Mouse (Mus musculus) gastrocnemius, postnatal 4 days (tissue): ENCODE results near the gene Rep15. TPM values are rescaled to one million over a fixed set of nuclear protein-coding genes. Genes with fewer than 3 reads are reported as not detected.

Experiments used
- DNase-seq, 2 experiments: peaks; one replicate each; pipeline ENCODE4 v3.0.0; 2021 to 2022; ENCODE audit warnings: low spot score in 2 of 2, mixed read lengths in 2 of 2
- total RNA-seq, 2 experiments: library from RNA; stranded (reverse); gene quantifications; 2 replicates each; pipeline ENCODE4 v1.2.3; 2021

The Rep15 gene
- total RNA-seq, 2 experiments from 2014 or later = 1.7 to 1.8 TPM

GRCm38 (mm10) chr6:147029591-147029990, 2.8 kb upstream of the Rep15 start:
- DNase-seq = no peak

DNA sequence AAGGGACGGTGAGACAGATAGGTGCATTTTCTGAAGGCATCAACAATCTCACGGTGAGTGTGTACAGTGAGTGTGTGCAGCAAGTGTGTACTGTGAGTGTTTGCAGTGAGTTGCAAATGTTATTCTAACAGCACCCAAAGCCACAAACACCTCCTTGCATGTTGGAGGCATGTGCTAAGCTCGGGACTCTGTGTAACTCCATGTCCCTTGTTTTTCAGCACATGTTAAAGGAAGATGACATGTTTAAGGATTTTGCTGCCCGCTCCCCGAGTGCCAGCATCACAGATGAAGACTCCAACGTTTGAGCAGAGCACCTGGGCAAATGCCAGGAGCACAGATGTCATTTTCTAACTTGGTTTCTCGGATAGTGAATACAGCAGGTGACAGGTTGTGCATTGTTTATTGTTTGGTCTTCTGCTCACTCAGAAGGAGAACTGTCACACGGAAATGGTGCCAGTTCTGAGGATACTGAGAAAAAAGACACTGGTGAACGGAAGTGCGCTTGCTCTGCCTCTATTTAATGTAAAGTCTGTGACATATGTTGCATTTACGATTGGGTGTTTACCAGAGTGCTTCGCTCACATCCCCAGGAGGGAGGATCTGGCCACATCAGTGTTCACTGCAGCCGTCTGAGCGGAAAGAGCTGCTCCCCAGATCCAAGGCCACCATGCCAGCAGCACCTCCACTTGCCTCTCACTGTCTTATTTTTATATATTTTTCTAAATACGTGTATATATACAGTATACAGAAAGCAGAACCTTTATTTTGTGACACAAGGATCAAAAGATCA, 2.1 kb upstream of the Rep15 start:
- no peak for DNase-seq

DNA sequence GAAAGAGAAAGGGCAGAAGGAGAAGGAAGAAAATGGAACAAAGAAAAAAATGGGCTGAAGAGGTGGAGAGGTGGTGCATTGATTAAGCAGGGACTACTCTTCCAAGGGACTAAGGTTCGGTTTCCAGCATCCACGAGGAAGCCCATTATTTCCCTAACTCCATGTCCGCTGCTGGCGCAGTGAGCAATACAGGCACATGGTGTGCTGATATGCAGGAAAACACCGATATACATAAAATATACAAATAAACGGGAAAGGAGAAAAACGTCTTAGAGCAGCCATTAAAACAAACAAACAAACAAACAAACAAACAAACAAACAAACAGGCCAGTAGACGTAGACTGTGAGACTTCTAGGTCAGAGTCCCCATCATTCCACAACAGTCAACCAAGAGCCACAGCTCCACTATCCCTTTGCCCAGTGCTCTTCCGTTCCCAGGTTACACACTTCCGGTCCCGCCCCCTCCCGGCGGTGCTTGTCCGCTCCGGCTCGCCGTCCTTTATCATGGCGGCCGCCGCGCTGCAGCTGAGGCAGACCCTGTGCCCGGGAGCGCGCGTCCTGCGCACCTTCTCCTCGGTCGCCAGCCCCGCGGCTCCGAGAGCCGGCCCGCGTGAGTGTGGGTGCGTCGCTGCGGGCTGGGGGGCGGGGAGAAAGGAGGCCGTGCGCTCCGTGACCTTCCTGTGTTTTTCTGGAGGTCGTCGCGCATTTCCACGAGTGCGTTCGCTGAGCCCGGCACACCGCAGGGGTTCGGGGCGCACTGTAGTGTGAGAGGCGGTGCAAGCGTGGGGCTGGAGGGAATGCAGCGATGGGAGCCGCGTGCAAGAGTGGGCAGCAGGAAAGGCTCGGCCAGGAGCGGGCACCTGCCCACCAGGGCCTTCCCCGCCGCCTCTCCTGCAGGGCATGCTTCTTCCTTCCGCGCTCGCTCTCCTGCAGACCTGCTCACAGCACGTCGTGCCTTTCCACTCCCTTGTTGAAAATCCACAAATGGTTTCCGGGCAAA, 10.2 kb downstream of the Rep15 start, which contains the start of gene Mrps35:
Gene Mrps35 (plus strand): TSS at position 474 of the 1,000 bp plus-strand sequence.
- peak; percentile 84 to 92 for DNase-seq

DNA sequence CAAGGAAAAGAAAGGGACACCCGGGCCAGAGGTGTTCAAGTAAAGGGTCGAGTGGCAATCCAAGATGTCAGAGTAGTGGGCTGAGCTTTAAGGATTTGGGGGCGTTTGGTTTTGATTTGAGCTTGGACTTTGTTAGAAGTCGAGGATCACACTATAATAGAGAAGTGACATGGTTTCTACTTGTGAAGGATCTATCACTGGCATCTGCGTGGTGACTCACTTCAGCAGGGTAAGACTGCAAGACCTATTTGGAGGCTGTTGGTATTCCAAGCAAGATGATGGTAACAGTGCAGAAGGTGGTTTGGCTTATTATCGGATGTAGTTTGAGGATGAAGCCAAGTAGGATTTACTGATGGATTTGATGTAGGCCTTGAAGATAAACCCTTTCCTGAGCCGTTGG, 11.2 kb downstream of the Rep15 start:
- DNase-seq = no peak

DNA sequence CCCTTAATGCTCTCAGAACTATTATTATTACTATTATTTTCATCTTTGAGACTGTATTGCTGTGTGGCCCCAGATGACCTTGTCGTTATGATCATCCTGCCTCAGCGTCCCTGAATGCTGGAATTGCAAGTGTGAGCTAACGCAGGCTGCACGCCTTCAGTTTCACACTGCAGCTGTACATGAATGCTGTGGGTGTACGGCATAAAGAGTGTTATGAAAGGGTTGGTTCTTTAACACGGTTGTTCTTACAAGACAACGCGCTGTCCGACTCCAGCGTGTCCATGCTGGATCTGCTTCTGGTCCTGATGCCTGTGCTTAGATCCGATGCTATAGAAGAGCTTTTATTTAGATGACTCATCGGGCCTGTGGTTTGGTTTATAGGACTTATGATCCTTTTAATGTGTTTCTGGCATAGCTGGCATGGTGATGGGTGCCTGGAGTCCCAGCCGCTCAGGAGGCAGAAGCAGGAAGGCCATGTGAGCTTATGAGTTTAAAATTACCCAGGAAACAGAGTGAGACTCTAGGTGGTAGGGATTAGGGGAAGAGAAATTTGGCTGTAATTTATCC, 16.9 kb downstream of the Rep15 start:
- no peak for DNase-seq

DNA sequence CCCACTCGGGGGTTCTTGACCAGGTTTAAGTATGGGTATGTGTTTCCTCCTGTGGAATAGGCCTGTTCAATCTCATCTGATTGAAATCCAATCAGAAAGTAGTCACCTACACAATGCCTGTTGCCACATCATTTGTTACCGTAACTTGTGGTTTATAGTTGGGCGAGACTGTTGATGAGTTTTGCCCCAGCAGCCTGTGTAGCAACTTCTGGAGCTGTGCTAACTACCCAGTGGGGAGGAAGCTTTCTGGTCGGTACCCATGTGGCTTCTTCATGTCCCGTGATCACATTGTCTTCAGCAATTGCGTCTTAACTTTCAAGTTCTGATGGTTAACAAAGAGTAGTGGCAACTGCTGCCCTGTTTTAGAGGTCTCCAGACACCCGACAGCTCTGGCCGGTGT, 19.3 kb downstream of the Rep15 start:
- DNase-seq = no peak

DNA sequence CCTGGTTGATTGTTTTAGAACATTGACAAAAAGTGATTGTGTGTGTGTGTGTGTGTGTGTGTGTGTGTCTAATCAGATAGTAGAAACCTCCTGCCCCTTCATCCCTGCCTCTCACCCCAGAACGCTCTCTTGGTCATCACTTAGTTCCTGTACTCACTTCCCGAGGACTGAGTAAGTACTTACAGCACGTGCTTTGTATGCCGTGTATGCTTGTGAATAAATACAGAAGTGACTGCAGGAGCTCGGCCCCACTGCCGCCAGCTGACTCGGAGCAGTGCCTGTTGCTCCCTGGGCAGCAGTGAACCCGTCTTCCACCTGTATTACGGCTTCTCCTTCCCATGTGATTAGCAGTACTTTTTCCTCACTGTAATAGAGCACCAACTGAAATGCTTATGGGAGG, 20.1 kb downstream of the Rep15 start:
- no peak for DNase-seq

DNA sequence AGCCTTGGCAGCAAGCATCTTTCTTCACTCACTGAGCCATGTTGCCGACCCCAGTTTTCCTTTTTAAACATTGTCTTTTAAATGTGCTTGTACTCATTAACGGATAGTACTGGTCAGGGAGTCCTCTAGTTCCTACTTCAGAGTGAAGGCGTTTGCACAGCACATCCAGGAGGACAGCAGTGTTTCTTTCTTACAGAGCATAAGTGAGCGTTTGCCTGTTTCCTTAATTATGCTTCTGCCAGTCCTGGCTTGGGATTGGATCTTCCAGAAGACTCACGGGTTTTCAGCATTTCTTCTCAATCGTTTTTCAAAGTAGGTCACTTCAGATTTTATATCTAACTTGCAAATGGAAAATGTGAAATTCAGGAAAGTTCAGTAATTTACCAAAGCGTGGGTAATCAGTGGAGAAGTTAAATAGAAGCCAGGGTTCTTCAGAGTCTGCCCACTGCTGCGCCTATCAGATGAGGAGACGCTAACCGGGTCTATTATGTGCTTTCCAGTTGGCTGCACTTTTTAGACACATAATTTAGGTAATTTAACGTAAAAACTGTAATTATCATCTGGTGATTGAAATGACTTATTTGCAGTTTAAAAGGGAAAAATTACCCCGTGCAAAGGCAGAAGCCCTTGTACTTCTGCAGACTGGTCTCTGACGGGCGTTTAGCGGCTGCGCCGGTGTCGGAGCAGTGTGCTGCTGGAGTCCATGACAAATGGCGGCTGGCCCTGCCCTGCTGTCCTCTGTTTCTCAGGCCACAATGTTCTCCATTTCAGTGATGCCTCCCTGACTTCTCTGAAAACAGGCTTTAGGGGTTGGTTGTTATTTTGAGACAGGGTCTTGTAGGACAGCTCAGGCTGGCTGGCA, 21.6 kb downstream of the Rep15 start:
- DNase-seq = no peak

GRCm38 (mm10) chr6:147055374-147055977, 23.1 kb downstream of the Rep15 start:
- no peak for DNase-seq

DNA sequence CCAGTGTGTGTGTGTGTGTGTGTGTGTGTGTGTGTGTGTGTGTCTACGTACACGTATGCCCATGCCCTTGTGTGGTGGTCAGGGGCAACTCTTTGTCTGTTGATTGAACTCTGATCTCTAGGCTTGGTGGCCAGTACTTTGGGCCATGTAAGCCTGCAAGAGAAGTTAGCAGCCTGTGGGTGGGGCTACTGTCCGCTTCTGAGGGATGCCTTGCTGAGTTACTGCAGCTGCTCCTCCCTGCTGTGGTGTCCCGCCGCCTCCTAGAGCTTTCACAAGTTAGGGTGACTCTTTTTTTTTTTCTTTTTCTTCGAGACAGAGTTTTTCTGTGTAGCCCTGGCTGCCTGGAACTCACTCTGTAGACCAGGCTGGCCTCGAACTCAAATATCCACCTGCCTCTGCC, 26.9 kb downstream of the Rep15 start:
- DNase-seq = no peak

GRCm38 (mm10) chr6:147061630-147062029, 29.2 kb downstream of the Rep15 start:
- peak in 1 of 2 experiments; percentile 8 for DNase-seq

GRCm38 (mm10) chr6:147062034-147062433, 29.6 kb downstream of the Rep15 start:
- peak in 1 of 2 experiments; percentile 4 for DNase-seq

DNA sequence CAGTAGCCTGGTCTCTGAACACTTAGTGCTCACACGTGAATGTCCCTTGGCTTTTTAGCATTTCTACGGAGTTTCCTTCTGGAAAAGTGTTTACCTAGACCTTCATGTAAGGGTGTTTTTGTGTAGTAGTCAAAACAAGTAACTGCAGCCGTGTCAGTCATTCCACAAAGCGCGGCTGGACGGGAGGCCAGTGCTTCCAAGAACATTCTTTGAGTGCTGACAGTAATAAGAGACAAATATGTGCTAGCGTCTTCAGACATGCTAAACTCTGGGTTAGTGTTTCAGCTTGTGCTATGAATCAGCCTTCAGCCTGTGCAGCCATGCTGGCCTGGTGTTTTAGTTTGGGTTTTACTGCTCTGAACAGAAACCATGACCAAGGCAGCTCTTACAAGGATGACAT, 30.3 kb downstream of the Rep15 start:
- no peak for DNase-seq

DNA sequence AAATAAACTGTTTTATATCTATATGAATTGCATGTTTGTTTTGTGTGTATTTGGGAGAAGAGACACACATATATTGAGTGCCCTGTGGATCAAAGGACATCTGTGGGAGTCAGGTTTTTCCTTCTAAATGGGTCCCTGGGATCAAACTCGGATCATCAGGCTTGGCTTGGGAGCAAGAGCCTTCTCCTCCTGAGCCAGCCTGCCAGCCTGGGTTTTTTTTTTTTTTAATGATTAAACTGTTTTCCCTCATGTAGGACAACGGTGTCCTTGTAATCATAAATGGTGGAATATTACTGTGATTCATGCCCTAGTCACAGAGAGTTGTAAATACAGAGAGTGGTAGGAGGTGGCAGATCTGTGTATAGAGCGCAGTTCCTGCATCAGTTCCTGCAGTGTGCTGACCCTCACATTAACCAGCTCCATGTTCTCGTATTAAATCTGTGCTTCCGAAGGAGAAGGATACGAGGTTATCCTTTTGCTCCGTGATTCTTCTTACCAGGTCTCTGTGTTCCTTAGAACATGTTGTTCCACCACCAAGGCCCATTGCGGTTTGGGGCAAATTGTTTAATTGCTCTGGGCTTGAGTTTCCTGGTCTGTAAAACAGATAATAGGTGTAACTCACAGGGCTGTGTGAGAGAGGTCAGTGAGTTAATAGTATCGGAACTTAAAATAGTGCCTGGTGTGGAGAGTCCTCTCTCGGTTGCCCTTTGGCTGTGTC, 32.0 kb downstream of the Rep15 start:
- DNase-seq = no peak

GRCm38 (mm10) chr6:147064944-147065261, 32.5 kb downstream of the Rep15 start:
- peak in 1 of 2 experiments; percentile 32 for DNase-seq

GRCm38 (mm10) chr6:147075808-147076387, 43.5 kb downstream of the Rep15 start:
- no peak for DNase-seq

DNA sequence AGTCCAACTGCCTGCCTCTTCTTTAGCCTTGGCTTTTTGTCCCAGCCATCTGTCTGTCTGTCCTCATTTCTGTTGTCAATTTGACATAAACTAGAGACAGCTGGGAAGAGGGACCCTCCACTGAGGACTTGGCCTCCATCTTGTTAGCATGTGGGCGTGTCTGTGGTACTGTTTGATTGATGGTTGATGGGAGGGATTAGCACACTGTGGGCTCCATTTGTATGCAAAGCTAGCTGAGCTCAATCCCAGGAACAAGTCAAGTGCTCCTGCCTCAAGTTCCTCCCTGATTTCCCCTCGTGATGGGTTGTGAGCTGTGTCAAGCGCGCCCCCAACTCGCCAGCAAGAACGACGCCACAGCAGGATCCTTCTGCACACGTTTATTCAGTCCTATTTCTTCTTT, 44.5 kb downstream of the Rep15 start:
- DNase-seq = no peak

GRCm38 (mm10) chr6:147079919-147080318, 47.5 kb downstream of the Rep15 start:
- DNase-seq = no peak
